Mouse (Mus musculus) Muller cell, postnatal 12 days (primary cell): ENCODE measurements at regions not wholly inside any gene's neighbourhood (a gene's known extent, or its start where the extent isn't known, plus 50 kb on each side); places are given as distances from the start of the nearest gene placed in this dataset.
A peak's percentile ranks its signal among the peaks of the same experiment; 100 is the strongest.

Experiments
- DNase-seq: peaks from one replicate; pipeline ENCODE4 v3.0.0-alpha.2; 2015; ENCODE audit errors: inconsistent ontology term

DNA sequence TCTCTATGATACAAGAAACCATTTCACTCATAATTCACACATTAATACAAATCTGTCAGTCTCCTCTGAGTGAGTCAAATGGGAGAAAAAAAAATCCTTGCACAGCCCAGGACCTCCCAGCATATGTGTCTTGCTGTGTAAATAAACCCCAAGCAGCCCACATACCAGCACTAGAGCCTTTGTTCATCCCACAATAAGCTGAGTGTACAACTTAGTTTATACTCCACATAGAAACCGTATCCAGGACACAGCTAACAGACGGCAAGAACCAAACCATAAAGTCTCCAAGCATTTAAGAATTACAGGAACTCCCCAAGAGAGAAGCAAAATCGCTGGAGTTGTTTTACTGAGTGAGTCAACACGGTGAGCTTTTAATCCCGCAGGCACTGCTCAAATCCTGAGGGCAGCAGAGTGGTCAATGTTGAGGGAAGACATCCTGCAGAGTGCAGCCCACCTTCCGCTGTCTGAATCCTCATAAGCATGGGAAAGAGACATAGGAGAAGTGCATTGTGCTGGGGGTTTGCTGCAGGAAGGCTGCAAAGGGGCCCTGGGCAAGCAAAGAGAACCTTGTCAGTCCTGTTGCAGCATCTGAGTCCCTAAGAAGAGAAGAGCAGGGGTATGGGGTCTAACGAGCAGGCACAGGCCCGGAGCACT is 436.4 kb downstream of the Tns3 start:
- DNase-seq = peak; percentile 25

DNA sequence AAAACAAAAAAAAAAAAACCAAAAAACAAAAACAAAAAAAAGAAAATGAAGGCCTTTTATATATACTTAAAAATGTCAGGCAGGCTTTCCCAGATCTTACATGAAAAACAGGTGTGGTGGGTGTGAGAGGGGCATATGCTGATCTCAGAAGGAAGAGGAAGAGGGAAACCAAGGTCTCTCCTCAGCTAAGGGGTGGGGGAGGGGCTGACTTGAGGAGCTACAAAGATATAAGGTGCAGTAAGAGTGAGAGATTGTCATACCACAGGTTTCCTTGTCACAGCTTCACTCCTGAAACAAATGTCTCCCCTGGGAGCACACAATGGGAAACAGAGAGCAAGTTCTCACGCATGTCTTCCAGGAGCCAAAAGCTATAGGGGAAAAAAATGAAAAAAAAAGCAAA is 440.0 kb downstream of the Tns3 start:
- DNase-seq = no peak

DNA sequence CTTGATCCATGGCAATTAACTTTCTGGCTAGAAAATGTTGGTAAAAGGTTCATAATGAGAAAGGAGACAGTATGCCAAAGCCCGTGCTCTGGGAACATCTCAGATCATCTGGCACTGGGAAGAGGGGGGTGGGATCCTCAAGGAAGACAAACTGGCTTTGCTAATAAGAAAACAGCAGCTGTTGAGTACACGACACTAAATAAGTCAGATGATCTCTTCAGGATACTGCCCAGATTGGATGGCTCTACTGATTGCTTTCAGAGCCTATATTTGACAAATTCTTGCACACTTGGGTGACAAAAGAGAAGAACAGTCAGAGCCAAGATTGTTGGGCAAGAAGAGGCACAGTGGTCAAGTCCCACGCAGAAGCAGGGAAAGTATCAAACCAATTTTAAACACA is 443.7 kb downstream of the Tns3 start:
- DNase-seq = peak; percentile 30

DNA sequence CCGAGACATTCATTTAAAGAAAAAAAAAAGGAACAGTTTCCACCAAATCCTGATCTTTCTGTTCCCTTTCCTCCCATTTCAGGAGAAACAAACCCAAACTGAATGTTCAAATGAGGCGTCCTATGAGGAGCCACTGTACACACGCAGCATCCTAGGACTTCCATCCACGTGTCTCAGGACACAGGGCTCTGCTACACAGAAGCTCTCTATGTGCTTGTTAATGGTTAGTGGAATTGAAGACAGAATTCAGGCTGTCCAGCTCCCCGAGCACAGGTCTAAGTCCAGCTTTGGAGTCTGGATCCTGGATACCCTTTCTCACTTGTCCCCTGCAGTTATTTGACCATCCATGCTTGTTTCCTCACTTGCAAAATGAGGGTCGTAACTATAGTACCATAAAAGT is 444.4 kb downstream of the Tns3 start:
- DNase-seq = no peak

DNA sequence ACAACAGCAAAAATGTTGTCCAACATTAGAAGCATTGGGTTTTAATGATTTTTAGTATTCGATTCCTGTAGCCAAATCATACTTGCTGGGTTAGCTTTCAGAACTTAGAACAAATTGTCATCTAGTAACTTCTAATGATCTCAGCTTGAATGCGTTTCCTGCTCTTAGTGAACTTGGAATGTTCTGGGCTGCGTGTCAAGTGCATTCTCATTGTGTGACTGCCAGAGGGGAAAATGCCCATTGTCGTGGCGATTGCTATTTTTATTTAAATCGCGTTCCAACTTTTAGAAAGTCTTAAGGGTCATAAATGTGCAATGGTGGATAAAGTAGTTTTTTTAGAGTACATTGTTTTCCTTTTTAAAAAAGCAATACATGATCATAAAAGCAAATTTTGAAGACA is 448.7 kb downstream of the Tns3 start:
- DNase-seq = peak; percentile 78

DNA sequence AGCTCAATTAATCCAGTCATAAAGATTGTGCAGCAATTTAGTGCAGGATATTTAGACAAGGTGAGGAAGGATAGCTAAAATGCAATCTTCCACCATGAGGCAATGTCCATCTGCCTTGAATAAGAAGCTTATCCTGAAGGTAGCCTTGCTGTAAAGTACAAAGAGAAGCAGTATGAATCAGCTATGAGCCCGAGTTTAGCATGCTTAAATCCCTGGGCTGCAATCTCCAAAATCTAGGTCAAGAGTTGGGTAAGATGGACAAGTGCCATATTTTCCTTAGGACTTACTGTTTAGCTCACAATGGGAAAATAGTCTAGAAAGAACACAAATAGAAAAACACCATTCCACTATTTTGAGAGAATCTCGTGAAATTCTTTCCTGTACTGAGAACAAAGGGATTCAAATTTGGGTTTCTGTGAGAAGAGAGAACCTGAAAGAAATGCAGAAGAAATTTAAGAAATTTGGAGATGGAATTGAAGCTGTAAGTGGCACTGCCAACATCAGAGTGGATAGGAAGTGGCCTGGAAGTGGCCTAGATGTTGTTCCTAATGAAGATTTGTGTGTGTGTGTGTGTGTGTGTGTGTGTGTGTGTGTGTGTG is 449.9 kb downstream of the Tns3 start:
- peak; percentile 88 for DNase-seq

DNA sequence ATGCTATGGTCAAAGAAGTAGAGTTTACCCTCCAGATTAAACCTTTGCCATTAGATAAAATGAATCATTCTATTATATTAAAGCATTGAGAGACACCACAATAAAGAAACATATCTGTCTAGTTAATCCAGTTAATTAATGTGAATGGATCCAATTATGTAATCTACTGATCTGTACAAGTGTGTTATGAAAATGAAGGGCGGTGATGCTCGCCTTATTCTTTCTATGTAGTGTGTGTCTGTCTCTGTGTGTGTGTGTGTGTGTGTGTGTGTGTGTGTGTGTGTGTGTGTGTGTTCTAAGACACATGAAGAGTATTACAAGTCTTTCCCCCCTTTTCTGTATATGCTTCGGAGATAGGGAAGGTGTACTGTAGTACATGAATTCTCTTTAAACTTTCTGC is 451.2 kb downstream of the Tns3 start:
- no peak for DNase-seq

DNA sequence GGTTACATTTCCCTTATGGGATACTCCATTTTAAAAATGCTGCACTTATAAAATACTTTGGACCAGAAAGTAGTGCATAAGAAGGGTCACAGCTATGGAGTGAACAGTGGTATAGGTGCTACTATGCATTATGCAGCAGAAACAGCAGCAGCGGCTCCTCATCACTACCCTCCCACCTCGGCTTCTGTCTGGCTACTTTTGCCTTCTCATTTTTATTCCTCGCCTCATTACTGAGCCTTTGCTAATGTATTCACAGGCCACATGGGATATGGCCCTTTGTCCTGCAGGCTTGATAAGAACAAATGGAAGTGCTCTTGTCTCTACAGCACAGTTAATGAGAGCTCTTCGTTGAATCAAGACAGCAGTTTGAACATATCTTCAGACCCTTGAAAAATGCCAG is 451.6 kb downstream of the Tns3 start:
- DNase-seq = no peak

DNA sequence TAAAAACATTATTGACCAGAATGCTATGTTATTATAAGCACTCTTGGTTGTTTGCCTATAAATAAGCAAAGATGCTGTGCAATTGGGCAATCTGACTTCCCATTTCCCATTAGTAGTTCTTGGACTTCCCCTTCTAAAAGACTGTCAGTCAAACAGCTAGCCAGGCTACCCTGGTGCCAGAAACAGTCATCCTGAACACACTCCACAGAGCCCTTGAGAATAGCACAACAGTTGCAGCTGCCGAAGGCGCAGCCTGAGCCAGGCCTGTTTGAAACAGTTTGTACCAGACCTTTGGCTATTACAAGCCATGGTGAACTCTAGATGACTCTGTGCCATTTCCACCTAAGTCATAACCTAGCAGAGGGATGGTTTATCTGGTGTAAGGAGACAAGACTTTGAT is 455.3 kb downstream of the Tns3 start:
- no peak for DNase-seq

DNA sequence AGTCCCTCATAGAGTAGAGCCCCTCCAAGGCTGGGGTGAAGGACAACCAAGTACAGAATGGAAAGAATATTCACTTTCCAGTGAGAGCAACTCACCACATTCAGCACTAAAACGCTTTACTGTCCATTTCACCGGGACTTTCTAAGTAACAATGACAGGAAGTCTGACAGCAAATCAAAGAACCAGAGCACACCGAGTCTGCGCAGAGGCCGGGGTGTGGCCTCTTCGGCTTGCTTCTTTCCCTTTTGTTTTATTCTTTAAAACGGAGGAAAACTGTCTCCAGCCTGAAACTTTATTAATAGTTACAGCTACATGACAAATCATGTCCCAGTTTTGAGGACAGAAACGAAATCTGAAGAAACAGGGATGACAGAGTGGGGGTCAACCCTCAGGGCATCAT is 465.0 kb downstream of the Tns3 start:
- no peak for DNase-seq
